Mouse (Mus musculus) kidney, embryonic 14.5 days (tissue): ENCODE data around the gene Zpr1. TPM values are rescaled to one million over a fixed set of nuclear protein-coding genes. Genes with fewer than 3 reads are reported as not detected.
A peak's percentile ranks its signal among the peaks of the same experiment; 100 is the strongest.

Experiments used
- ATAC-seq: fragments of 200-750 bp; cut with Nextera tagmentation; 2 replicates; pipeline ENCODE4 v1.8.0; 2017; ENCODE audit warnings: moderate number of reproducible peaks, mild to moderate bottlenecking, moderate TSS enrichment, moderate library complexity; ENCODE audit not compliant: low FRiP score, low TSS enrichment
- H3K27ac ChIP-seq: fragments of 300-500 bp; sonication (generic); 2 replicates; pipeline ENCODE4 v1.5.1; 2014; ENCODE audit warnings: low read depth, mild to moderate bottlenecking, low read length, moderate library complexity, mixed read lengths
- H3K27me3 ChIP-seq: fragments of 300-500 bp; sonication (generic); 2 replicates; pipeline ENCODE4 v1.6.1; 2014; ENCODE audit warnings: mild to moderate bottlenecking, low read length; ENCODE audit not compliant: control insufficient read depth, insufficient read depth
- H3K36me3 ChIP-seq: fragments of 300-500 bp; sonication (generic); 2 replicates; pipeline ENCODE4 v1.6.1; 2014; ENCODE audit warnings: low read length, mixed read lengths; ENCODE audit not compliant: control insufficient read depth, insufficient read depth
- H3K4me1 ChIP-seq: fragments of 300-500 bp; sonication (generic); 2 replicates; pipeline ENCODE4 v1.6.1; 2014; ENCODE audit warnings: low read length, mixed read lengths; ENCODE audit not compliant: control insufficient read depth, insufficient read depth
- H3K4me2 ChIP-seq: fragments of 300-500 bp; sonication (generic); replicated peaks from 2 replicates; pipeline ENCODE4 v1.6.1; 2014; ENCODE audit warnings: low read depth, mild to moderate bottlenecking, low read length
- H3K4me3 ChIP-seq: fragments of 300-500 bp; sonication (generic); 2 replicates; pipeline ENCODE4 v1.5.1; 2014; ENCODE audit warnings: mild to moderate bottlenecking, low read length
- H3K9ac ChIP-seq: fragments of 300-500 bp; sonication (generic); 2 replicates; pipeline ENCODE4 v1.6.1; 2014; ENCODE audit warnings: low read depth, mild to moderate bottlenecking, low read length, moderate library complexity
- H3K9me3 ChIP-seq: fragments of 300-500 bp; sonication (generic); 2 replicates; pipeline ENCODE4 v1.6.1; 2016; ENCODE audit warnings: low read length; ENCODE audit not compliant: control insufficient read depth
- WGBS: fragments of 180-500 bp; shearing (Covaris S2); extraction: QIAGEN DNeasy Blood & Tissue Kit; methylation state at CpG from one replicate; pipeline ENCODE4 v1.1.7; 2014; 5-methylcytosine and 5-hydroxymethylcytosine counted together
- polyA plus RNA-seq: library from polyadenylated mRNA; unstranded; fragments of >200 nt; fragmentation: Nextera tagmentation; extraction: Ambion mirVana; gene quantifications from 2 replicates; pipeline ENCODE4 v1.2.1, GENCODE M21; 2014

Zpr1 gene
- polyA plus RNA-seq, 1 experiment from 2014 or later: 64.2 TPM

DNA sequence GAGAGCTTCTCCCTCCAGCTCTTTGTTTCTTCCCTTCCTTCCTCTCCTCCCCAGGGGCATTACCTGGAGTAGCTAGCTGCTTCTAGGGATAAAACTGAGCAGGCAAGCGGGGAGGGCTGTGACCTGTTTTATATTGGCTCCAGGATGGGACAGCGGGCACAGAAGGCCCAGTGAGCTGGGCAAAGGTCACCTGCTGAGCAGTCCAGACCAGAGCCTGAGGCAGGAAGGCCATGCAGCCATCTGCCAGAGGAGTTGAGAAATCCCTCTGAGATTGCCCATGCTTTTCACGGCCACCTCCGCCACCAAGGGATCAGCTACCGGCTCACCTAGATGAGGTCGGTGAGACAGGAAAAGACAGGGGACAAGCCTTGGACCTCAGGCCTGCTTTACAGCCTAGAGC lies 37.7 kb upstream of the Zpr1 start:
- Histone ChIP-seq H3K4me3 (no peak overlapping the region), H3K27me3 (no peaks in the 10 kb centered on the region), H3K36me3 (no peaks in the 10 kb centered on the region), H3K9ac (no peak overlapping the region), H3K4me2 (no peak overlapping the region), H3K4me1 (0 out of 2 replicates have a peak, but pooled peaks cover 3% of the 10 kb centered on the region), H3K9me3 (no peaks in the 10 kb centered on the region), H3K27ac (no peak overlapping the region)
- no peak for ATAC-seq
- WGBS: 84% methylated on average over 6 of the region's 6 CpGs

- Histone ChIP-seq H3K9me3 (no peaks in the 10 kb centered on the region), H3K4me1 (0 out of 2 replicates have a peak, but pooled peaks cover under 1% of the 10 kb centered on the region), H3K36me3 (no peaks in the 10 kb centered on the region), H3K27ac (no peak within 1 kb of the TSS), H3K27me3 (no peaks in the 10 kb centered on the region), H3K4me2 (no peak within 1 kb of the TSS), H3K9ac (no peak within 1 kb of the TSS), H3K4me3 (no peak within 1 kb of the TSS)
- no peak for ATAC-seq
These were observed 37.4 kb upstream of the Zpr1 start, which contains the start of gene Apoc3 for GRCm38 (mm10) chr9:46235596-46235648. Gene Apoc3 (minus strand): TSS chr9:46235636.

GRCm38 (mm10) chr9:46235649-46236048 lies 37.2 kb upstream of the Zpr1 start:
- H3K36me3 ChIP-seq: no peaks in the 10 kb centered on the region
- no peaks in the 10 kb centered on the region for H3K27me3 ChIP-seq
- H3K9me3 ChIP-seq: no peaks in the 10 kb centered on the region
- no peak for ATAC-seq
- H3K9ac ChIP-seq: no peak overlapping the region
- H3K27ac ChIP-seq: no peak overlapping the region
- H3K4me1 ChIP-seq: no peaks in the 10 kb centered on the region
- H3K4me2 ChIP-seq: no peak overlapping the region
- no peak overlapping the region for H3K4me3 ChIP-seq
- WGBS: 53% methylated on average over 4 of the region's 4 CpGs

DNA sequence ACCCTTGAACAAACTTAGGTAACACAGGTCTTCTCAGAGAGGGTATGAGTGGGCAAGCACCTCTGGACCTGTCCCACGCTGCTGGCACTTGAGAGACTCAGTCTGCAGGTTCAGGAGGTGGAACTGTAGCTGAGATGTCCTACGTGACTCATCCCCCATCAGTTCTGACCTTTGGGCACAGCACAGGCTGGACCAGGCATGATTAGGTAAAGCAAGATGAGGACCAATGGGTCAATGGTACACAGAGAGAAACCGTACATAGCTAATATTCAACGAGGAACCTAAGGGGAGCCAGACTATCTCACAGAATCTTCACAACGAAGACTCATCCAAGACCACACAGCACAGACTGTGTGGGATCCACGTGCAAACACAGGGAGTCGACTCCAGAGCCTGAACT lies 34.0 kb upstream of the Zpr1 start:
- Histone ChIP-seq H3K36me3 (no peaks in the 10 kb centered on the region), H3K9me3 (no peaks in the 10 kb centered on the region), H3K9ac (no peak overlapping the region), H3K27me3 (no peaks in the 10 kb centered on the region), H3K27ac (no peak overlapping the region), H3K4me3 (no peak overlapping the region), H3K4me2 (no peak overlapping the region), H3K4me1 (no peaks in the 10 kb centered on the region)
- WGBS: 89% methylated on average over 7 of the region's 7 CpGs
- no peak for ATAC-seq

DNA sequence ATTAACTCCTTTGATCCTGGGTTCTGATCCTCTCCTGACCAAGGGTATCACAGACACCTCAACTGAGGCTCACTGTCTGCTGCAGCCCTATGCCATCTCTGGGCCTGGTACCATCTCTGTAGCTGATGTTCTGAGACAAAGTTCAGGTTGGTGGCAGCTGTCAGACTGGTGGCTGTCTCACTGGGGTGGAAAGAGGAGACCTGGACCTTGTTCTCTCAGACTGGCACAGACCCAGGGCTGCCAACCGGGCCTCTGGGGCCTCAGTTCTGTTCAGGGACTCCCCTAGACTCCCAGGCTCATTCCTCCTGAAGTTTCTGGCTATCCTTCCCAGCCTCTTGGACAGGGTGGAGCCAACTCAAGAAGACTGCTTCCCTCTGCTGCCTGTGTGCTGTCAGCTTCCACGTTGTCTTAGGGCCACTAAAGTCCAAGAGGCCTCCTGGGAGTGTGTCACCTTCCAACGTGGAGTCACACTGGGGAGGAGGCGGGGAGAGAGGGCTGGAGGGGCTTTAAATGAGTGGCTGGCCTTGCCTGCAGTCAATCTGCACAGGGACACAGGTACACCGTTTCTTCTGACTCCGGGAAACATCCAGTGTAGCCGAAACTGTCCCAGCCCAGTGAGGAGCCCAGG lies 32.2 kb upstream of the Zpr1 start, which contains the start of gene Apoa4:
TSS of gene Apoa4 (plus strand) at position 171 of the 628 bp plus-strand sequence.
- Histone ChIP-seq H3K36me3 (no peaks in the 10 kb centered on the region), H3K9ac (no peak within 1 kb of the TSS), H3K27me3 (no peaks in the 10 kb centered on the region), H3K9me3 (no peaks in the 10 kb centered on the region), H3K4me3 (no peak within 1 kb of the TSS), H3K4me1 (no peaks in the 10 kb centered on the region), H3K27ac (no peak within 1 kb of the TSS), H3K4me2 (no peak within 1 kb of the TSS)
- no peak for ATAC-seq
- 54% methylated on average over 7 of the region's 7 CpGs for WGBS

DNA sequence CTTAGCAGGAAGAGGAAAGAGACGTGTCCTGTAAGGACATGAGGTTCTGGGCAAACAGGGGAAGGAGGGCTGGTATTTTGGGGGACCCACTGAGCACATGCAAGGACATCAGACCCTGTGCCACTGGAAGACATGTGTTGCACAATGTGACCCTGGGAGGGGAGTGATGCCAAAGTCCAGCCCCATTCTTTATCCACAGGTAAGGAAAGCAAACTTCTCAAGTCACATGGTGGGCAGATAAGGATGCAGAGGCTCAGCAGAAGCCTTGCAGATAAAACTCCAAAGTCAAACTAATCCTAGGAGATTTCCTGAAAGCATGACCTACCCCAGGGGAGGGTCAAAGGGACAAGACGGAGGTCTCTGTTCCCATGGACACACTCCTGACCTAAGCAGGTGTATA lies 31.0 kb upstream of the Zpr1 start:
- Histone ChIP-seq H3K9ac (no peak overlapping the region), H3K4me1 (no peaks in the 10 kb centered on the region), H3K4me3 (no peak overlapping the region), H3K9me3 (no peaks in the 10 kb centered on the region), H3K27me3 (no peaks in the 10 kb centered on the region), H3K4me2 (no peak overlapping the region), H3K36me3 (no peaks in the 10 kb centered on the region), H3K27ac (no peak overlapping the region)
- ATAC-seq: no peak
- 78% methylated on average over 2 of the region's 2 CpGs for WGBS

DNA sequence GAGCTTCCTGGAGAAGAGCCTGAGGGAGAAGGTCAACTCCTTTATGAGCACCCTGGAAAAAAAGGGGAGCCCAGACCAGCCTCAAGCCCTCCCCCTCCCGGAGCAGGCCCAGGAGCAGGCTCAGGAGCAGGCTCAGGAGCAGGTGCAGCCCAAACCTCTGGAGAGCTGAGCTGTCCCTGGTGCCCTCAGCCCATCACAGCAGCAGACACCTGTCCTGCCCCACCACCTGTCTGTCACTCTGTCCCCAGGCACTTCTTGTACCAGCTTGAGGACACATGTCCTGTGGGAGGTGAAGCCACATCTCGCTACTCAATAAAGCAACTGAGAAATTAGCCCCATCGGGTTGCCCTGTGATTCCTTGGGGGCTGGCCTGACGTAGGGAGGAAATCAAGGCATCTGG lies 29.7 kb upstream of the Zpr1 start:
- no peaks in the 10 kb centered on the region for H3K27me3 ChIP-seq
- 57% methylated on average over 4 of the region's 4 CpGs for WGBS

DNA sequence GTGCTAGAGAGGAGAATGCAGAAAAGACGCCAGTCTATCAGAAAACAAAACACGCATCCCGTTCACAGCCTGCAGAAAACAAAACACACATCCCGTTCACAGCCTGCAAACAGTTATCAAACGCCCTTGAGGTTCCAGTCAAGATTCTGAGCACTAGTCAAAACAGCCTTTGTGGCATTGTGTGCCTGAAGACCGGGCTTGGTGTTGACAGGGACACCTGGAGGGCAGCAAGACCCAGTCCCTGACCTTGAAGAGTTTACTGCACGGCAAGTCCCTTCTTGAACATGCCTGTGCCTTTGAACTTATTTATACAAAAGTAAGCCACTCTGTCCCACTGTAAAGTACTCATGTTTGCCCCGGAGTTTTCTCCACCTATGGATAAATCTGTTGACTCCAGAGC lies 29.3 kb upstream of the Zpr1 start:
- no peaks in the 10 kb centered on the region for H3K27me3 ChIP-seq
- no peaks in the 10 kb centered on the region for H3K4me1 ChIP-seq
- no peak overlapping the region for H3K4me2 ChIP-seq
- no peak overlapping the region for H3K27ac ChIP-seq
- no peak overlapping the region for H3K9ac ChIP-seq
- 54% methylated on average over 8 of the region's 8 CpGs for WGBS
- H3K4me3 ChIP-seq: no peak overlapping the region
- no peaks in the 10 kb centered on the region for H3K9me3 ChIP-seq
- H3K36me3 ChIP-seq: no peaks in the 10 kb centered on the region
- ATAC-seq: no peak

More for the DNA sequence above, 29.7 kb upstream of the Zpr1 start:
- H3K9ac ChIP-seq: no peak overlapping the region
- H3K27ac ChIP-seq: no peak overlapping the region
- no peak overlapping the region for H3K4me3 ChIP-seq
- H3K4me2 ChIP-seq: no peak overlapping the region
- no peak for ATAC-seq
- no peaks in the 10 kb centered on the region for H3K36me3 ChIP-seq
- H3K9me3 ChIP-seq: no peaks in the 10 kb centered on the region
- no peaks in the 10 kb centered on the region for H3K4me1 ChIP-seq

- H3K4me1 ChIP-seq: no peaks in the 10 kb centered on the region
- H3K4me2 ChIP-seq: no peak overlapping the region
- H3K27ac ChIP-seq: no peak overlapping the region
- no peaks in the 10 kb centered on the region for H3K27me3 ChIP-seq
- 0 out of 2 replicates have a peak, but pooled peaks have one; percentile 55 for ATAC-seq
- no peak overlapping the region for H3K9ac ChIP-seq
- H3K36me3 ChIP-seq: no peaks in the 10 kb centered on the region
- H3K9me3 ChIP-seq: no peaks in the 10 kb centered on the region
- no peak overlapping the region for H3K4me3 ChIP-seq
- 25% methylated on average over 11 of the region's 11 CpGs for WGBS
These were observed 26.0 kb upstream of the Zpr1 start for GRCm38 (mm10) chr9:46246752-46247324.
